Comparison of ENCODE assay signal across 20 mouse cellular contexts in genomic region chr17:83920894-83921293, GRCm38 (mm10).
DNase-seq lines count a peak whose midpoint lies in the region; ATAC-seq and TF ChIP-seq lines count a peak whose summit lies in the region.
"Had no signal": no experiment of that assay in that cellular context is flagged by ENCODE, and none has a peak within 500 bp of the region (broad histone marks: within the 10 kb centered on the region; RNA-seq: fewer than 3 reads in every experiment).

No protein-coding gene starts in this region.

- ATAC-seq in forebrain, embryonic 16.5 days = no peak
- no peak for ATAC-seq in embryonic facial prominence, embryonic 12.5 days (ENCODE audit: insufficient number of reproducible peaks, insufficient read depth, low FRiP score, low TSS enrichment)
- ATAC-seq in limb, embryonic 14.5 days (ENCODE audit: low FRiP score, low read depth) = no peak
- ATAC-seq in heart, embryonic 11.5 days (replicated peaks; ENCODE audit: insufficient number of reproducible peaks, low FRiP score, low TSS enrichment) = no peak
- ATAC-seq: CD4-positive, CD25-positive, alpha-beta regulatory T cell, adult 4 months; forebrain, embryonic 14.5 days had no signal

- TF ChIP-seq POLR2A in limb, embryonic 14.5 days (IDR thresholded peaks at IDR 0.05; ENCODE audit: borderline replicate concordance, extremely low read depth, insufficient read depth, insufficient read length) = no peak

- H3K4me2 ChIP-seq in forebrain, embryonic 16.5 days (ENCODE audit: low read length) = no peak overlapping the region
- H3K4me2 ChIP-seq in embryonic facial prominence, embryonic 12.5 days (replicated peaks) = no peak overlapping the region
- H3K4me2 ChIP-seq in limb, embryonic 14.5 days (replicated peaks; ENCODE audit: low read depth, low read length, severe bottlenecking) = no peak overlapping the region
- no peak overlapping the region for H3K4me2 ChIP-seq in heart, embryonic 11.5 days
- H3K4me2 ChIP-seq: heart, embryonic 13.5 days; hindbrain, embryonic 15.5 days had no signal

- no peak overlapping the region for H3K9ac ChIP-seq in forebrain, embryonic 16.5 days (replicated peaks; ENCODE audit: low read depth, low read length)
- no peak overlapping the region for H3K9ac ChIP-seq in embryonic facial prominence, embryonic 12.5 days
- no peak overlapping the region for H3K9ac ChIP-seq in limb, embryonic 14.5 days (ENCODE audit: low read depth, low read length, severe bottlenecking)
- no peak overlapping the region for H3K9ac ChIP-seq in heart, embryonic 11.5 days (ENCODE audit: low read depth, low read length)
- H3K9ac ChIP-seq: heart, embryonic 13.5 days; hindbrain, embryonic 15.5 days had no signal

- no peak overlapping the region for H3K4me3 ChIP-seq in forebrain, embryonic 10.5 days
- no peak overlapping the region for H3K4me3 ChIP-seq in forebrain, embryonic 16.5 days (replicated peaks; ENCODE audit: low read length)
- no peak overlapping the region for H3K4me3 ChIP-seq in embryonic facial prominence, embryonic 12.5 days
- no peak overlapping the region for H3K4me3 ChIP-seq in limb, embryonic 10.5 days
- no peak overlapping the region for H3K4me3 ChIP-seq in limb, embryonic 14.5 days (replicated peaks; ENCODE audit: low read length)
- H3K4me3 ChIP-seq in heart, embryonic 11.5 days (ENCODE audit: low read depth, low read length) = no peak overlapping the region
- H3K4me3 ChIP-seq: heart, embryonic 13.5 days; hindbrain, embryonic 15.5 days had no signal

- no peaks in the 10 kb centered on the region for H3K9me3 ChIP-seq in forebrain, embryonic 10.5 days
- no peaks in the 10 kb centered on the region for H3K9me3 ChIP-seq in forebrain, embryonic 16.5 days (ENCODE audit: control insufficient read depth, low read length)
- H3K9me3 ChIP-seq in embryonic facial prominence, embryonic 12.5 days = no peaks in the 10 kb centered on the region
- H3K9me3 ChIP-seq in limb, embryonic 10.5 days (replicated peaks) = no peaks in the 10 kb centered on the region
- no peaks in the 10 kb centered on the region for H3K9me3 ChIP-seq in limb, embryonic 14.5 days (ENCODE audit: control insufficient read depth, low read length)
- no peaks in the 10 kb centered on the region for H3K9me3 ChIP-seq in heart, embryonic 11.5 days (replicated peaks; ENCODE audit: control insufficient read depth, low read length)
- H3K9me3 ChIP-seq: G1E; heart, embryonic 13.5 days; hindbrain, embryonic 15.5 days had no signal

- 73% methylated on average over 8 of the region's 8 CpGs for WGBS in forebrain, embryonic 10.5 days
- WGBS in forebrain, embryonic 16.5 days = 69% methylated on average over 8 of the region's 8 CpGs
- WGBS in embryonic facial prominence, embryonic 12.5 days = 44% methylated on average over 8 of the region's 8 CpGs
- 59% methylated on average over 8 of the region's 8 CpGs for WGBS in limb, embryonic 10.5 days
- WGBS in limb, embryonic 14.5 days = 37% methylated on average over 8 of the region's 8 CpGs
- WGBS in heart, embryonic 11.5 days (ENCODE audit: insufficient replicate concordance) = 69% methylated on average over 8 of the region's 8 CpGs

- peak overlapping the region; percentile 64; the same call in 1 of the 2 replicates for H3K27ac ChIP-seq in forebrain, embryonic 10.5 days
- H3K27ac ChIP-seq in forebrain, embryonic 16.5 days (ENCODE audit: low read length) = no peak overlapping the region
- H3K27ac ChIP-seq in embryonic facial prominence, embryonic 12.5 days = peak overlapping the region; percentile 42; the same call in 1 of the 2 replicates
- peak overlapping the region; percentile 74 for H3K27ac ChIP-seq in limb, embryonic 10.5 days
- H3K27ac ChIP-seq in limb, embryonic 14.5 days (replicated peaks; ENCODE audit: low read depth, low read length) = peak overlapping the region; percentile 39; the same call in 1 of the 2 replicates
- H3K27ac ChIP-seq in heart, embryonic 11.5 days (ENCODE audit: low read depth, low read length) = no peak overlapping the region
- H3K27ac ChIP-seq: heart, embryonic 13.5 days; hindbrain, embryonic 15.5 days had no signal

- no peaks in the 10 kb centered on the region for H3K36me3 ChIP-seq in forebrain, embryonic 10.5 days (replicated peaks)
- H3K36me3 ChIP-seq in forebrain, embryonic 16.5 days (ENCODE audit: control insufficient read depth, insufficient read depth) = no peaks in the 10 kb centered on the region
- no peaks in the 10 kb centered on the region for H3K36me3 ChIP-seq in embryonic facial prominence, embryonic 12.5 days
- no peaks in the 10 kb centered on the region for H3K36me3 ChIP-seq in limb, embryonic 10.5 days
- no peaks in the 10 kb centered on the region for H3K36me3 ChIP-seq in limb, embryonic 14.5 days (ENCODE audit: control insufficient read depth, insufficient read depth, low read length)
- no peaks in the 10 kb centered on the region for H3K36me3 ChIP-seq in heart, embryonic 11.5 days (ENCODE audit: control insufficient read depth, insufficient read depth, low read length)
- H3K36me3 ChIP-seq: heart, embryonic 13.5 days; hindbrain, embryonic 15.5 days had no signal

- H3K4me1 ChIP-seq in forebrain, embryonic 10.5 days = peaks cover 68% of the 10 kb centered on the region
- H3K4me1 ChIP-seq in forebrain, embryonic 16.5 days (replicated peaks; ENCODE audit: control insufficient read depth, insufficient read depth, low read length) = peaks cover 5% of the 10 kb centered on the region; the same call in 1 of the 2 replicates
- H3K4me1 ChIP-seq in embryonic facial prominence, embryonic 12.5 days = peaks cover 52% of the 10 kb centered on the region
- H3K4me1 ChIP-seq in limb, embryonic 10.5 days = peaks cover 84% of the 10 kb centered on the region
- H3K4me1 ChIP-seq in limb, embryonic 14.5 days (ENCODE audit: control insufficient read depth, insufficient read depth, low read length) = peaks cover 47% of the 10 kb centered on the region
- H3K4me1 ChIP-seq in heart, embryonic 11.5 days (ENCODE audit: control insufficient read depth, insufficient read depth, low read length) = peaks cover 22% of the 10 kb centered on the region

- peaks cover 23% of the 10 kb centered on the region for H3K27me3 ChIP-seq in forebrain, embryonic 10.5 days (ENCODE audit: poor library complexity, severe bottlenecking)
- no peaks in the 10 kb centered on the region for H3K27me3 ChIP-seq in forebrain, embryonic 16.5 days (replicated peaks; ENCODE audit: control insufficient read depth, insufficient read depth, low read length)
- no peaks in the 10 kb centered on the region for H3K27me3 ChIP-seq in embryonic facial prominence, embryonic 12.5 days
- H3K27me3 ChIP-seq in limb, embryonic 10.5 days (ENCODE audit: low read depth, poor library complexity, severe bottlenecking) = no peaks in the 10 kb centered on the region
- H3K27me3 ChIP-seq in limb, embryonic 14.5 days (ENCODE audit: control insufficient read depth, insufficient read depth, low read length) = no peaks in the 10 kb centered on the region
- no peaks in the 10 kb centered on the region for H3K27me3 ChIP-seq in heart, embryonic 11.5 days (ENCODE audit: control insufficient read depth, insufficient read depth, low read length)
- H3K27me3 ChIP-seq: heart, embryonic 13.5 days; hindbrain, embryonic 15.5 days had no signal

- no peak for DNase-seq in forebrain, embryonic 10.5 days (ENCODE audit: extremely low spot score, low spot score)
- no peak for DNase-seq in limb, embryonic 10.5 days (ENCODE audit: low spot score)
- no peak for DNase-seq in limb, embryonic 14.5 days (ENCODE audit: low spot score)
- DNase-seq in layer of hippocampus, adult 9-10 months (ENCODE audit: low spot score) = no peak
- DNase-seq: adrenal gland, postnatal 10 days; B cell, adult 2 months; cerebellum, adult 11 months; cerebellum, adult 8-10 months; cerebellum, postnatal 14 days; embryo, embryonic 11 days; gastrocnemius, postnatal 14 days; heart, postnatal 36 days had no signal

Comparison
In these comparisons a context has a peak if more than half of its experiments do, and no peak if none do; other contexts are left out.
1. H3K27ac ChIP-seq: peak in forebrain, embryonic 10.5 days (single experiment), embryonic facial prominence, embryonic 12.5 days (single experiment), limb, embryonic 10.5 days (single experiment) and limb, embryonic 14.5 days (single experiment); none in forebrain, embryonic 16.5 days (single experiment) and heart, embryonic 11.5 days (single experiment).